Mouse (Mus musculus) heart, postnatal 0 days (tissue): ENCODE measurements around the gene Ror2. TPM values are rescaled to one million over a fixed set of nuclear protein-coding genes. Genes with fewer than 3 reads are reported as not detected.

ENCODE experiments used
- ATAC-seq: fragments of 200-750 bp; cut with Nextera tagmentation; 2 replicates; pipeline ENCODE4 v1.8.0; 2017; ENCODE audit warnings: low read depth, moderate number of reproducible peaks, moderate library complexity; ENCODE audit not compliant: insufficient read depth
- DNase-seq: peaks from one replicate; pipeline ENCODE4 v3.0.0-alpha.2; 2016; ENCODE audit warnings: low spot score
- H3K27ac ChIP-seq: fragments of 300-500 bp; sonication (generic); 2 replicates; pipeline ENCODE4 v1.5.1; 2014; ENCODE audit warnings: low read depth, mild to moderate bottlenecking
- H3K27me3 ChIP-seq: fragments of 300-500 bp; sonication (generic); 2 replicates; pipeline ENCODE4 v1.6.1; 2014; ENCODE audit warnings: low read length, mixed read lengths; ENCODE audit not compliant: control insufficient read depth, insufficient read depth
- H3K36me3 ChIP-seq: fragments of 300-500 bp; sonication (generic); replicated peaks from 2 replicates; pipeline ENCODE4 v1.6.1; 2014; ENCODE audit warnings: low read length, mixed read lengths; ENCODE audit not compliant: control insufficient read depth, insufficient read depth
- H3K4me1 ChIP-seq: fragments of 300-500 bp; sonication (generic); 2 replicates; pipeline ENCODE4 v1.6.1; 2014; ENCODE audit warnings: antibody characterized with exemption; ENCODE audit not compliant: control insufficient read depth, insufficient read depth
- H3K4me2 ChIP-seq: fragments of 300-500 bp; sonication (generic); 2 replicates; pipeline ENCODE4 v1.6.1; 2014; ENCODE audit warnings: low read depth, mild to moderate bottlenecking, low read length, moderate library complexity
- H3K4me3 ChIP-seq: fragments of 300-500 bp; sonication (generic); 2 replicates; pipeline ENCODE4 v1.5.1; 2014; ENCODE audit warnings: low read depth, low read length
- H3K9ac ChIP-seq: fragments of 300-500 bp; sonication (generic); replicated peaks from 2 replicates; pipeline ENCODE4 v1.6.1; 2014; ENCODE audit warnings: low read depth, low read length, mixed read lengths
- H3K9me3 ChIP-seq: fragments of 300-500 bp; sonication (generic); replicated peaks from 2 replicates; pipeline ENCODE4 v1.6.1; 2016; ENCODE audit warnings: low read length; ENCODE audit not compliant: control insufficient read depth
- CTCF ChIP-seq: IDR thresholded peaks from 2 replicates; pipeline ENCODE4 v1.5.1; 2016; ENCODE audit warnings: antibody characterized with exemption, control low read depth, low read depth
- EP300 ChIP-seq: IDR thresholded peaks from 2 replicates; pipeline ENCODE4 v1.6.1; 2016; ENCODE audit warnings: antibody characterized with exemption, low read depth
- WGBS: fragments of 180-500 bp; shearing (Covaris S2); extraction: QIAGEN DNeasy Blood & Tissue Kit; methylation state at CpG from one replicate; pipeline ENCODE4 v1.1.7; 2014; 5-methylcytosine and 5-hydroxymethylcytosine counted together
- polyA plus RNA-seq: library from polyadenylated mRNA; unstranded; fragments of >200 nt; fragmentation: Nextera tagmentation; extraction: Ambion mirVana; gene quantifications from 2 replicates; pipeline ENCODE4 v1.2.1, GENCODE M21; 2015
- total RNA-seq: library from RNA; depleted of rRNA; stranded (reverse); fragments of >200 nt; gene quantifications from 2 replicates; pipeline ENCODE4 v1.2.3, GENCODE M21; 2014; ENCODE audit warnings: low replicate concordance

Gene Ror2
- total and polyA plus RNA-seq, 2 experiments from 2014 or later, result 6.6 to 19.1 TPM

DNA sequence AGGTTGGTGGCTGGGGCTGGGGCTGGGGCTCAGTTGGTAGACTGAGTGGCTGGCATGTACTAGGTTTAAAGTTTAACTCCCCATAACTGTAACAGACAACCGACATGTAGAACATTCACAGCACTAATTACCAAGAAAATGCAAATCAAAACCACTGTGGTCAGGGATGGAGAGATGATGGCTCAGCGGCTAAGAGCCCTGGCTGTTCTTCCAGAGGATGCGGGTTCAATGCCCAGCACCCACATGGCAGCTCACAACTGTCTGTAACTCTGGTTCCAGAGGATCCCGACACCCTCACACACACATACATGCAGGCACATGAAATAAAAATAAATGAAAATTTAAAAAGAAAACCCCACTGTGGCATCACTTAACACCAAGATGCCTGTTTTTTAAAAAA lies 18.8 kb downstream of the Ror2 start:
- ATAC-seq (no peak), DNase-seq (no peak)
- 90% methylated on average over 4 of the region's 4 CpGs for WGBS
- no peak overlapping the region for H3K4me3 ChIP-seq
- no peak for TF ChIP-seq CTCF
- no peak for TF ChIP-seq EP300
- H3K9ac ChIP-seq, result 0 out of 2 replicates have a peak overlapping the region, but pooled peaks have one; percentile 3
- H3K4me2 ChIP-seq, result peak overlapping the region; percentile 15; the same call in 1 of the 2 replicates
- H3K27ac ChIP-seq, result peak overlapping the region; percentile 72
- peaks cover 26% of the 10 kb centered on the region; the same call in 1 of the 2 replicates for H3K4me1 ChIP-seq
- no peaks in the 10 kb centered on the region for H3K9me3 ChIP-seq
- no peaks in the 10 kb centered on the region for H3K36me3 ChIP-seq
- no peaks in the 10 kb centered on the region for H3K27me3 ChIP-seq

DNA sequence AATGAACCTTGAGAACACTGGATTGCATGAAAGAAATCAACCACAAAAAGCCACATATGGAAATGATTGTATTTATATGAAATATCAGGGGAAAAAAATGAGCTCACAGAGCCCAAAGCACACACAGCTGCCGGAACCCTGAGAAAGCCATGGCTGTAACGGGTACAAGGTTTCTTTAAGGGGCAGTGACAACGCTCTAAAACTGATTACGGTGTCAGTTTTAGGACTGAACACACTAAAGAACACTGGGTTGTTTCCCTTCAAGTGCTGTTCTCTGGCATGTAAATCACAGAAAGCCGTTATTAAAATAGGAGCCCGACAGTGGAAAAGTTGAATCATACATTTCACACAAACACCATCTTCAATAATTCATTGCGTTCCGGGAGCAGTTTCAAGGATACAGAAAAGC lies 19.4 kb downstream of the Ror2 start:
- 33% methylated on average over 8 of the region's 8 CpGs for WGBS
- H3K4me2 ChIP-seq, result peak overlapping the region; percentile 15; the same call in 1 of the 2 replicates
- no peak for TF ChIP-seq CTCF
- no peak for TF ChIP-seq EP300
- H3K9me3 ChIP-seq, result no peaks in the 10 kb centered on the region
- H3K9ac ChIP-seq, result 0 out of 2 replicates have a peak overlapping the region, but pooled peaks have one; percentile 3
- H3K27ac ChIP-seq, result peak overlapping the region; percentile 72
- peaks cover 25% of the 10 kb centered on the region for H3K4me1 ChIP-seq
- H3K27me3 ChIP-seq, result no peaks in the 10 kb centered on the region
- H3K4me3 ChIP-seq, result no peak overlapping the region
- ATAC-seq, result no peak
- H3K36me3 ChIP-seq, result no peaks in the 10 kb centered on the region
- DNase-seq, result peak; percentile 65

DNA sequence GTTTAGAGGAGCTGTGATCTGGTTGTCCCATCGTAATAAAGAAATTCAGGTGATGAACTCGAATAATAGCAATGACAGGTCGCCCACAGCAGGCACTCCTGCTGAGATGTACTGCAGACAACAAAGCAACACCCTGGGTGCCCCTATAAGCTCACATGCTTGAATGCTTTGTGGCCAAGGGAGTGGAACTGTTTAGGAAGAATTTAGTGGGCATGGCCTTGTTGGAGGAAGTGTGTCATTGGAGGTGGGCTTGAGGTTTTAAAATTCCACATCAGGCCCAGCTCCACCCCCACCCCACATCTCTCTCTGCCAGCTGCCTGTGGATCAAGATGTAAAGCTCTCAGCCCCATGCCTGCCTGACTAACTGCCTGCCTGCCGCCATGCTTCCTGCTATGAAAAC lies 21.0 kb downstream of the Ror2 start:
- Histone ChIP-seq H3K4me1 (peaks cover 33% of the 10 kb centered on the region), H3K36me3 (no peaks in the 10 kb centered on the region), H3K4me2 (no peak overlapping the region), H3K27ac (no peak overlapping the region), H3K9ac (no peak overlapping the region), H3K9me3 (no peaks in the 10 kb centered on the region), H3K4me3 (no peak overlapping the region), H3K27me3 (no peaks in the 10 kb centered on the region)
- ATAC-seq (no peak), DNase-seq (no peak)
- WGBS, result 92% methylated on average over 4 of the region's 4 CpGs
- TF ChIP-seq EP300, result no peak
- TF ChIP-seq CTCF, result no peak

DNA sequence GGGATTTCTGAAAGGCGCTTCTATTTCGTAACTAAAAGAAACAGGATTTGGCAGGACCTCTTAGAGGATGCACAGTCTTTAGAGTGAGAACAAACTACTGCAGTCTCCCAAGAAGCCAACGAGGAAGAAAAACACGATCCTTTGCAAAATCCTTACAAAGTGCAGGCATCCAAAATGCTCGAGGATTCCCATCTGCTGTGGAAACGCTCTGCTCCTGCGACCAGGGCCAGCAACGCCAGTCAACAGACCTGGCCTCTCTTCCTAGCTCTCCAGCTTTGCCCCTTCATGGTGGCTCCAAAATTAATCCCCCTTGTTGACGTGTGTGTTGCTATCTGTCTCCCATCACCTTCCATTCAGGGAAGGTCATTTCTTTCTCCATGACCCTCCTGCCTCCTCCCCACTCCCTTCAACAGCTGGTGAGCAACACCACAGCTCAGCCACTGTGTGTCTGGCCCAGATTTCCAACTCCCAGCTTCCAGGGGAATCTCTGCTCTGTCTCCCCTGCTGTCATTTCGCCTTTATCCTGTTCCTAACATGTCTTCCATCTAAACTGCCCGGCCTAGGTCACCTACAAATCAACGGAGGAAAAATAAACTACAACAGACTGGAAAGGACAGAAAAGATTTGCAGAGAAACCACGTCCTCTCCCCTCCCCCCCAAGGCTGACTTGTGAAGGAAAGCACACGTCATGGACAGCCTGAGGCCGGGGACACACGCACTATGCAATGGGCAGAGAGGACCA lies 23.2 kb downstream of the Ror2 start:
- TF ChIP-seq CTCF (no peak), EP300 (no peak)
- H3K9me3 ChIP-seq, result no peaks in the 10 kb centered on the region
- H3K4me2 ChIP-seq, result peak overlapping the region; percentile 8; the same call in 1 of the 2 replicates
- peak overlapping the region; percentile 84 for H3K27ac ChIP-seq
- no peaks in the 10 kb centered on the region for H3K36me3 ChIP-seq
- H3K27me3 ChIP-seq, result no peaks in the 10 kb centered on the region
- DNase-seq (peak; percentile 66), ATAC-seq (peak; percentile 68)
- peaks cover 33% of the 10 kb centered on the region for H3K4me1 ChIP-seq
- H3K9ac ChIP-seq, result 0 out of 2 replicates have a peak overlapping the region, but pooled peaks have one; percentile 6
- H3K4me3 ChIP-seq, result no peak overlapping the region
- 25% methylated on average over 16 of the region's 16 CpGs for WGBS

DNA sequence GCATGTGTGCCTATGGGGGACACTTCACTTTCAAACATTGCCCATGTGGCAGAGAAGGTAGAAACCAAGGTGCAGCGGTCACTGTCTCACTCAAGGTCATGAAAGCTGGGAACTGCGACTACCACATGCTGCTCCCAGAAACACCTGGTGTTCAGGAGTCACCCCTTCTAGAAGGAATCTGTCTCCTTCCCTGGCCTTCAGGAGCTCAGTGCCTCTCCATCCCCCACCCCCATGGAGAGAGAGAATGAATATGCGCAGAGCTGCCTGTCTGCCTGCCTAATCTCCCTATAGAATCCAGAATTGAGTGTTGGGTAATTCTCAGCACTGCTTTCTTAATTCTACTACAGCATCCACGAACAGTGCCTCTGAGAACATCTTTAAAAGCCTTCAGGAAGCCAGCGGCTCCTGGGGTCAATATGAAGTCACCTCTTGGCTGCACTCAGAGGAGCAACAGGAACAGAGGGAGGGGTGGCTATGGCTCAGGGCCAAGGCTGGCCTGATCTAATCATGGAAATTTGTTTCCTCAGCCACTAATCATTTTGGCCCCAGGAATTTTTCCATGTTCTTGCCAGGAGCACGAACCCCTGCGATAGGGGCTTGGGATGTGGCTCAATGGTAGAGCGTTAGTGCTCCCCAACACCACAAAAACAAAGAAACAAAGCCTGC lies 24.7 kb downstream of the Ror2 start:
- no peaks in the 10 kb centered on the region for H3K36me3 ChIP-seq
- DNase-seq, result peak; percentile 74
- peak; percentile 36; the same call in 1 of the 2 replicates for TF ChIP-seq EP300
- no peak for TF ChIP-seq CTCF
- WGBS, result 24% methylated on average over 8 of the region's 8 CpGs
- H3K9ac ChIP-seq, result no peak overlapping the region
- H3K4me3 ChIP-seq, result no peak overlapping the region
- peak overlapping the region; percentile 84 for H3K27ac ChIP-seq
- no peaks in the 10 kb centered on the region for H3K27me3 ChIP-seq
- H3K4me1 ChIP-seq, result peaks cover 30% of the 10 kb centered on the region
- no peaks in the 10 kb centered on the region for H3K9me3 ChIP-seq
- no peak overlapping the region for H3K4me2 ChIP-seq
- ATAC-seq, result peak; percentile 25; the same call in 1 of the 2 replicates
